ENCODE assay signal across 25 mouse cellular contexts in the genomic region with DNA sequence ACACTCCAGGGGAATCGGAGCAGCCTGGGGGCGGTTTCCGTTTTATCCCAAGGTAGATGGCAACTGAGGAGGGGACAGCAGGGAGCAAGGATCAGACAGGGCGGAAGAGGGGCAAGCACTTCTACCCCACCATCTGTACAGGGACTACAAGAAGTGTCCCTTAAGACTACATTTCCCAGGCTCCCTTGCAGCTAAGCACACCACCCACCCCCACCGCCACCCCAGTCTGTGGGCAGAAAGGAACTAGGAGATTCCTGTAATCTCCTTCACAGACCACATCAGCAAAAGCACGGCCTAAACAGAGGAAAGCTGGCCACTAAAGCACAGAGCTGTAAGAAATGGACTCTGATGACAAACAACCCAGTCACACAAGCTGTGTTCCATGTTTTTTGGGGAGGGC. TPM values are rescaled to one million over a fixed set of nuclear protein-coding genes. Genes with fewer than 3 reads are reported as not detected.
DNase-seq lines count a peak whose midpoint lies in the region; TF ChIP-seq lines count a peak whose summit lies in the region.
"Had no signal": no experiment of that assay in that cellular context is flagged by ENCODE, and none has a peak within 500 bp of the region (broad histone marks: within the 10 kb centered on the region; RNA-seq: fewer than 3 reads in every experiment).

No protein-coding gene starts in this region.

- DNase-seq in left cerebral cortex, adult 18-20 months (ENCODE audit: low spot score in 2 of 2), result peak; percentile 53 to 72
- DNase-seq in left cerebral cortex, adult 9 months (ENCODE audit: low spot score in 2 of 2), result no peak
- peak; percentile 60 for DNase-seq in right cerebral cortex, adult 18-20 months
- DNase-seq in right cerebral cortex, postnatal 36 days (ENCODE audit: low spot score in 2 of 2), result no peak
- DNase-seq in brain, adult 2 months (ENCODE audit: low read depth, low spot score), result peak; percentile 62
- DNase-seq in ovary, postnatal 10 days (ENCODE audit: low spot score), result no peak
- no peak for DNase-seq in thymus, postnatal 25 days
- DNase-seq: adrenal gland, adult 2 months; cerebellum, adult 11-12 months; cerebellum, postnatal 10 days; kidney, adult 8-10 months; kidney, postnatal 10 days; liver, embryonic 13.5 days; lung, adult 2 months; lung, postnatal 14 days; midbrain, embryonic 14.5 days; thymus, adult 2 months had no signal

- H3K9ac ChIP-seq in ES-Bruce4 (ENCODE audit: low read depth, poor library complexity, severe bottlenecking), result peak overlapping the region; percentile 55; the same call in 1 of the 2 replicates
- H3K9ac ChIP-seq: embryonic facial prominence, embryonic 13.5 days; forebrain, embryonic 12.5 days; intestine, embryonic 15.5 days; liver, embryonic 13.5 days; neural tube, embryonic 13.5 days; stomach, embryonic 15.5 days had no signal

- no peaks in the 10 kb centered on the region; the same call in 1 of the 2 replicates for H3K27me3 ChIP-seq in ES-Bruce4 (ENCODE audit: control insufficient read depth, insufficient read depth, low read length, poor library complexity, severe bottlenecking)

- peaks cover 4% of the 10 kb centered on the region for H3K36me3 ChIP-seq in ES-Bruce4 (ENCODE audit: control insufficient read depth, insufficient read depth, low read length, poor library complexity, severe bottlenecking)

- peak overlapping the region; percentile 62 for H3K4me3 ChIP-seq in ES-Bruce4 (ENCODE audit: low read depth, low read length)
- H3K4me3 ChIP-seq: embryonic facial prominence, embryonic 13.5 days; erythroblast, embryonic 14.5 days; forebrain, embryonic 12.5 days; hindbrain, embryonic 10.5 days; intestine, embryonic 15.5 days; liver, embryonic 13.5 days; neural tube, embryonic 13.5 days; stomach, embryonic 15.5 days had no signal

- H3K27ac ChIP-seq in ES-Bruce4 (ENCODE audit: insufficient read depth, low read length), result peak overlapping the region; percentile 48; the same call in 1 of the 2 replicates
- H3K27ac ChIP-seq: embryonic facial prominence, embryonic 13.5 days; forebrain, embryonic 12.5 days; hindbrain, embryonic 10.5 days; intestine, embryonic 15.5 days; liver, embryonic 13.5 days; neural tube, embryonic 13.5 days; stomach, embryonic 15.5 days had no signal

- H3K9me3 ChIP-seq in ES-Bruce4 (replicated peaks; ENCODE audit: control insufficient read depth, insufficient read depth, low read length, poor library complexity, severe bottlenecking), result no peaks in the 10 kb centered on the region
- H3K9me3 ChIP-seq: embryonic facial prominence, embryonic 13.5 days; forebrain, embryonic 12.5 days; hindbrain, embryonic 10.5 days; intestine, embryonic 15.5 days; liver, embryonic 13.5 days; neural tube, embryonic 13.5 days; stomach, embryonic 15.5 days had no signal

- no peak for TF ChIP-seq CTCF in ES-Bruce4 (IDR thresholded peaks at IDR 0.05; ENCODE audit: low read depth, low read length)

- peaks cover 2% of the 10 kb centered on the region for H3K4me1 ChIP-seq in ES-Bruce4 (ENCODE audit: control insufficient read depth, insufficient read depth, low read length)
- H3K4me1 ChIP-seq: intestine, embryonic 15.5 days; stomach, embryonic 15.5 days had no signal

- no peak for TF ChIP-seq EP300 in ES-Bruce4 (IDR thresholded peaks at IDR 0.05; ENCODE audit: insufficient read depth, low read depth, low read length)

- TF ChIP-seq POLR2A in ES-Bruce4 (IDR thresholded peaks at IDR 0.05; ENCODE audit: insufficient read depth, low read length), result no peak

RNA-seq across cellular contexts. Expression of a gene that starts 21.8 kb away (rescaled TPM):
- total RNA-seq in left cerebral cortex, adult 18-20 months (2021), result under 1 TPM in 1 of 2 experiments, not detected in 1; 0.19 TPM
- not detected in 2 replicates for polyA plus RNA-seq in ES-Bruce4 (2011; ENCODE audit: insufficient read depth, insufficient read length, low read depth, missing spikeins)
- total RNA-seq: adrenal gland, adult 2 months had no signal
- polyA plus RNA-seq: embryonic facial prominence, embryonic 13.5 days; erythroblast, embryonic 14.5 days; forebrain, embryonic 12.5 days; hindbrain, embryonic 10.5 days; midbrain, embryonic 14.5 days had no signal

RNA-seq across cellular contexts. Expression of a gene that starts 22.4 kb away (rescaled TPM):
- total RNA-seq in left cerebral cortex, adult 18-20 months (2021), result 1 to 10 TPM; 3.5 to 4.3 TPM
- polyA plus RNA-seq in ES-Bruce4 (2011; ENCODE audit: insufficient read depth, insufficient read length, low read depth, missing spikeins), result 17.6 and 18.7 TPM in 2 replicates
- polyA plus RNA-seq: erythroblast, embryonic 14.5 days had no signal

RNA-seq across cellular contexts. Expression of a gene that starts 32.3 kb away (rescaled TPM):
- 10 to 100 TPM; 69.7 to 74.5 TPM for total RNA-seq in left cerebral cortex, adult 18-20 months (2021)
- polyA plus RNA-seq in ES-Bruce4 (2011; ENCODE audit: insufficient read depth, insufficient read length, low read depth, missing spikeins), result 33.1 and 33.3 TPM in 2 replicates

RNA-seq across cellular contexts. Expression of a gene that starts 36.8 kb away (rescaled TPM):
- under 1 TPM; 0.40 to 0.74 TPM for total RNA-seq in left cerebral cortex, adult 18-20 months (2021)
- 3.0 and 3.8 TPM in 2 replicates for polyA plus RNA-seq in ES-Bruce4 (2011; ENCODE audit: insufficient read depth, insufficient read length, low read depth, missing spikeins)

RNA-seq across cellular contexts. Expression of a gene that starts 44.5 kb away (rescaled TPM):
- 10 to 100 TPM; 32.2 to 36.4 TPM for total RNA-seq in left cerebral cortex, adult 18-20 months (2021)
- 22.6 and 28.5 TPM in 2 replicates for polyA plus RNA-seq in ES-Bruce4 (2011; ENCODE audit: insufficient read depth, insufficient read length, low read depth, missing spikeins)

Comparison
In these comparisons a context has a peak if more than half of its experiments do, and no peak if none do; other contexts are left out.
1. DNase-seq: peak in left cerebral cortex, adult 18-20 months (2 of 2), right cerebral cortex, adult 18-20 months (single experiment) and brain, adult 2 months (single experiment); none in left cerebral cortex, adult 9 months (0 of 2), right cerebral cortex, postnatal 36 days (0 of 2), ovary, postnatal 10 days (single experiment) and thymus, postnatal 25 days (single experiment).